Mouse (Mus musculus): ENCODE results near the gene Babam1. TPM values are rescaled to one million over a fixed set of nuclear protein-coding genes. Genes with fewer than 3 reads are reported as not detected.

Babam1 gene
- polyA plus RNA-seq, 1 experiment from 2014 or later = 96.0 TPM

- ATAC-seq (ENCODE audit: low FRiP score) = no peak
- Histone ChIP-seq H3K4me3 (replicated peaks) (no peak overlapping the region), H3K4me2 (no peak overlapping the region), H3K36me3 (peaks cover 14% of the 10 kb centered on the region), H3K9me3 (replicated peaks) (no peaks in the 10 kb centered on the region), H3K4me1 (peaks cover 19% of the 10 kb centered on the region), H3K27me3 (replicated peaks) (no peaks in the 10 kb centered on the region), H3K27ac (replicated peaks) (no peak overlapping the region), H3K9ac (replicated peaks) (no peak overlapping the region)
- WGBS = 100% methylated on average over 2 of the region's 2 CpGs
Observed at GRCm38 (mm10) chr8:71400826-71401225, 4.2 kb downstream of the Babam1 start.

- no peak for ATAC-seq (ENCODE audit: low FRiP score)
- Histone ChIP-seq H3K4me3 (replicated peaks) (no peak overlapping the region), H3K9ac (replicated peaks) (no peak overlapping the region), H3K4me2 (no peak overlapping the region), H3K27me3 (replicated peaks) (no peaks in the 10 kb centered on the region), H3K36me3 (peaks cover 14% of the 10 kb centered on the region), H3K4me1 (peaks cover 21% of the 10 kb centered on the region), H3K9me3 (replicated peaks) (no peaks in the 10 kb centered on the region), H3K27ac (replicated peaks) (no peak overlapping the region)
Observed at GRCm38 (mm10) chr8:71401454-71401853, 4.8 kb downstream of the Babam1 start.

- H3K9me3 ChIP-seq (replicated peaks) = no peaks in the 10 kb centered on the region
- no peak overlapping the region for H3K9ac ChIP-seq (replicated peaks)
- peaks cover 19% of the 10 kb centered on the region for H3K4me1 ChIP-seq
- H3K27me3 ChIP-seq (replicated peaks) = no peaks in the 10 kb centered on the region
- no peak for ATAC-seq (ENCODE audit: low FRiP score)
- 89% methylated on average over 9 of the region's 9 CpGs for WGBS
- peaks cover 14% of the 10 kb centered on the region for H3K36me3 ChIP-seq
- no peak overlapping the region for H3K27ac ChIP-seq (replicated peaks)
- H3K4me3 ChIP-seq (replicated peaks) = no peak overlapping the region
- no peak overlapping the region for H3K4me2 ChIP-seq
Observed at GRCm38 (mm10) chr8:71402446-71402964, 5.8 kb downstream of the Babam1 start.

- H3K9ac ChIP-seq (replicated peaks) = no peak overlapping the region
- ATAC-seq (ENCODE audit: low FRiP score) = no peak
- H3K4me3 ChIP-seq (replicated peaks) = no peak overlapping the region
- 84% methylated on average over 6 of the region's 6 CpGs for WGBS
- H3K4me1 ChIP-seq = peaks cover 15% of the 10 kb centered on the region
- H3K27me3 ChIP-seq (replicated peaks) = no peaks in the 10 kb centered on the region
- no peaks in the 10 kb centered on the region for H3K9me3 ChIP-seq (replicated peaks)
- no peak overlapping the region for H3K27ac ChIP-seq (replicated peaks)
- peaks cover 12% of the 10 kb centered on the region for H3K36me3 ChIP-seq
- H3K4me2 ChIP-seq = no peak overlapping the region
Observed at GRCm38 (mm10) chr8:71403107-71403885, 6.6 kb downstream of the Babam1 start.

- Histone ChIP-seq H3K9me3 (replicated peaks) (no peaks in the 10 kb centered on the region), H3K4me3 (replicated peaks) (no peak overlapping the region), H3K36me3 (peaks cover 6% of the 10 kb centered on the region; the same call in 1 of the 2 replicates), H3K27ac (replicated peaks) (no peak overlapping the region), H3K4me1 (peaks cover 15% of the 10 kb centered on the region), H3K4me2 (no peak overlapping the region), H3K27me3 (replicated peaks) (no peaks in the 10 kb centered on the region), H3K9ac (replicated peaks) (no peak overlapping the region)
- ATAC-seq (ENCODE audit: low FRiP score) = no peak
- 91% methylated on average over 8 of the region's 8 CpGs for WGBS
Observed at GRCm38 (mm10) chr8:71404011-71404410, 7.3 kb downstream of the Babam1 start.

- H3K36me3 ChIP-seq = peaks cover 6% of the 10 kb centered on the region; the same call in 1 of the 2 replicates
- no peak overlapping the region for H3K4me3 ChIP-seq (replicated peaks)
- no peak overlapping the region for H3K27ac ChIP-seq (replicated peaks)
- H3K4me2 ChIP-seq = peak overlapping the region; percentile 90; the same call in 1 of the 2 replicates
- H3K27me3 ChIP-seq (replicated peaks) = no peaks in the 10 kb centered on the region
- 86% methylated on average over 9 of the region's 9 CpGs for WGBS
- no peak overlapping the region for H3K9ac ChIP-seq (replicated peaks)
- H3K9me3 ChIP-seq (replicated peaks) = no peaks in the 10 kb centered on the region
- H3K4me1 ChIP-seq = peaks cover 15% of the 10 kb centered on the region
- no peak for ATAC-seq (ENCODE audit: low FRiP score)
Observed at GRCm38 (mm10) chr8:71404951-71405351, 8.3 kb downstream of the Babam1 start.

- WGBS = 16% methylated on average over 33 of the region's 33 CpGs
- Histone ChIP-seq H3K4me3 (replicated peaks) (peak within 1 kb of the TSS; percentile 46), H3K4me2 (peak within 1 kb of the TSS; percentile 90), H3K9me3 (replicated peaks) (no peaks in the 10 kb centered on the region), H3K9ac (replicated peaks) (no peak within 1 kb of the TSS; the same call in 1 of the 2 replicates), H3K36me3 (peaks cover 6% of the 10 kb centered on the region; the same call in 1 of the 2 replicates), H3K27ac (replicated peaks) (no peak within 1 kb of the TSS; the same call in 1 of the 2 replicates), H3K27me3 (replicated peaks) (no peaks in the 10 kb centered on the region), H3K4me1 (peaks cover 15% of the 10 kb centered on the region)
- peak; percentile 90 for ATAC-seq (ENCODE audit: low FRiP score)
Observed at GRCm38 (mm10) chr8:71405401-71406098, 8.9 kb downstream of the Babam1 start, which contains the start of gene Ankle1. TSS of gene Ankle1 (plus strand) at chr8:71406010.

GRCm38 (mm10) chr8:71406099-71407015, 9.7 kb downstream of the Babam1 start:
- peak; percentile 34 for ATAC-seq (ENCODE audit: low FRiP score)
- no peak overlapping the region for H3K27ac ChIP-seq (replicated peaks)
- H3K27me3 ChIP-seq (replicated peaks) = no peaks in the 10 kb centered on the region
- peaks cover 6% of the 10 kb centered on the region; the same call in 1 of the 2 replicates for H3K36me3 ChIP-seq
- peak overlapping the region; percentile 90 for H3K4me2 ChIP-seq
- peak overlapping the region; percentile 46 for H3K4me3 ChIP-seq (replicated peaks)
- WGBS = under 1% methylated on average over 55 of the region's 55 CpGs
- no peak overlapping the region; the same call in 1 of the 2 replicates for H3K9ac ChIP-seq (replicated peaks)
- H3K9me3 ChIP-seq (replicated peaks) = no peaks in the 10 kb centered on the region
- H3K4me1 ChIP-seq = peaks cover 15% of the 10 kb centered on the region

- Histone ChIP-seq H3K4me3 (replicated peaks) (no peak overlapping the region), H3K27me3 (replicated peaks) (no peaks in the 10 kb centered on the region), H3K4me2 (0 out of 2 replicates have a peak overlapping the region, but pooled peaks have one; percentile 9), H3K36me3 (peaks cover 6% of the 10 kb centered on the region; the same call in 1 of the 2 replicates), H3K9me3 (replicated peaks) (no peaks in the 10 kb centered on the region), H3K9ac (replicated peaks) (no peak overlapping the region), H3K4me1 (peaks cover 15% of the 10 kb centered on the region), H3K27ac (replicated peaks) (no peak overlapping the region)
- ATAC-seq (ENCODE audit: low FRiP score) = no peak
- 93% methylated on average over 14 of the region's 14 CpGs for WGBS
Observed at GRCm38 (mm10) chr8:71407441-71407840, 10.8 kb downstream of the Babam1 start.

- peaks cover 2% of the 10 kb centered on the region; the same call in 1 of the 2 replicates for H3K36me3 ChIP-seq
- ATAC-seq (ENCODE audit: low FRiP score) = no peak
- H3K4me3 ChIP-seq (replicated peaks) = no peak overlapping the region
- H3K27ac ChIP-seq (replicated peaks) = no peak overlapping the region
- H3K9me3 ChIP-seq (replicated peaks) = no peaks in the 10 kb centered on the region
- no peak overlapping the region for H3K9ac ChIP-seq (replicated peaks)
- H3K4me2 ChIP-seq = no peak overlapping the region
- WGBS = 98% methylated on average over 4 of the region's 4 CpGs
- no peaks in the 10 kb centered on the region for H3K27me3 ChIP-seq (replicated peaks)
- H3K4me1 ChIP-seq = peaks cover 15% of the 10 kb centered on the region
Observed at GRCm38 (mm10) chr8:71408231-71408630, 11.6 kb downstream of the Babam1 start.

Measured in neural tube, embryonic 15.5 days (tissue).